8 mouse cellular contexts compared by ENCODE assay signal in genomic region chr7:99351802-99352517, GRCm38 (mm10). TPM values are rescaled to one million over a fixed set of nuclear protein-coding genes. Genes with fewer than 3 reads are reported as not detected.
DNase-seq lines count a peak whose midpoint lies in the region; ATAC-seq and TF ChIP-seq lines count a peak whose summit lies in the region.

No protein-coding gene starts in this region.

- TF ChIP-seq CTCF in testis, adult 2 months (IDR thresholded peaks at IDR 0.05; ENCODE audit: control insufficient read depth, insufficient read depth, insufficient replicate concordance, low read depth, low read length): no peak
- no peak for TF ChIP-seq CTCF in intestine, postnatal 0 days (IDR thresholded peaks at IDR 0.05; ENCODE audit: low read depth)
- TF ChIP-seq CTCF in lung, adult 2 months (IDR thresholded peaks at IDR 0.05; ENCODE audit: insufficient read depth, low read length): no peak

- no peak for TF ChIP-seq POLR2A in testis, adult 2 months (IDR thresholded peaks at IDR 0.05; ENCODE audit: control insufficient read depth, low read depth, low read length)
- peak; percentile 45; the same call in 1 of the 2 replicates for TF ChIP-seq POLR2A in lung, adult 2 months (IDR thresholded peaks at IDR 0.05; ENCODE audit: borderline replicate concordance, extremely low read depth, low read depth, low read length)

- no peaks in the 10 kb centered on the region for H3K9me3 ChIP-seq in intestine, postnatal 0 days (ENCODE audit: control insufficient read depth)

- ATAC-seq in granulocyte monocyte progenitor cell, adult 5-6 weeks (replicated peaks; ENCODE audit: poor library complexity, severe bottlenecking): peak; percentile 66
- ATAC-seq in intestine, postnatal 0 days: no peak
- no peak for ATAC-seq in activated CD4-positive, CD25-positive, alpha-beta regulatory T cell, adult 4 months

- no peaks in the 10 kb centered on the region for H3K36me3 ChIP-seq in testis, adult 2 months (ENCODE audit: control insufficient read depth, insufficient read depth, low read length)
- peaks cover 19% of the 10 kb centered on the region for H3K36me3 ChIP-seq in intestine, postnatal 0 days (ENCODE audit: control insufficient read depth, insufficient read depth)

- peak overlapping the region; percentile 75 for H3K4me2 ChIP-seq in intestine, postnatal 0 days (replicated peaks; ENCODE audit: low read depth)

- H3K9ac ChIP-seq in intestine, postnatal 0 days (ENCODE audit: low read depth, low read length): peak overlapping the region; percentile 67

- peak overlapping the region; percentile 60 for H3K27ac ChIP-seq in testis, adult 2 months (ENCODE audit: control insufficient read depth, insufficient read depth, low read depth, low read length)
- peak overlapping the region; percentile 82 for H3K27ac ChIP-seq in intestine, postnatal 0 days (ENCODE audit: low read depth, low read length)

- DNase-seq in testis, postnatal 10 days (ENCODE audit: low spot score): no peak
- DNase-seq in lung, adult 2 months: peak; percentile 59
- peak; percentile 78 for DNase-seq in retina, embryonic 14.5 days (ENCODE audit: low spot score)
- no peak for DNase-seq in urinary bladder, postnatal 10 days (ENCODE audit: low spot score)

- H3K27me3 ChIP-seq in testis, adult 2 months (ENCODE audit: control insufficient read depth, insufficient read depth, low read length): no peaks in the 10 kb centered on the region; the same call in 1 of the 2 replicates
- H3K27me3 ChIP-seq in intestine, postnatal 0 days (replicated peaks; ENCODE audit: control insufficient read depth, insufficient read depth, low read length): no peaks in the 10 kb centered on the region

- H3K4me3 ChIP-seq in testis, adult 2 months (ENCODE audit: control insufficient read depth, low read depth, low read length): peak overlapping the region; percentile 85
- H3K4me3 ChIP-seq in intestine, postnatal 0 days (ENCODE audit: low read depth, low read length): peak overlapping the region; percentile 55
- H3K4me3 ChIP-seq in lung, adult 2 months (replicated peaks; ENCODE audit: extremely low read depth, low read depth, low read length): peak overlapping the region; percentile 95

- WGBS in intestine, postnatal 0 days: 22% methylated on average over 18 of the region's 18 CpGs
- 7% methylated on average over 18 of the region's 18 CpGs for WGBS in lung, adult 2 months

- H3K4me1 ChIP-seq in testis, adult 2 months (ENCODE audit: control insufficient read depth, insufficient read depth, low read length): peaks cover 17% of the 10 kb centered on the region
- H3K4me1 ChIP-seq in intestine, postnatal 0 days (replicated peaks; ENCODE audit: control insufficient read depth, insufficient read depth, low read length): peaks cover 12% of the 10 kb centered on the region
- peaks cover 30% of the 10 kb centered on the region for H3K4me1 ChIP-seq in lung, adult 2 months (ENCODE audit: control insufficient read depth, insufficient read depth, low read length)

RNA-seq across cellular contexts. Expression of gene Serpinh1, which starts 1.1 kb away (rescaled TPM):
- 17.8 and 18.8 TPM in 2 replicates for polyA plus RNA-seq in testis, adult 2 months (2012; rRNA removed)
- 0.80 TPM in 1 of 2 replicates, not detected in the other for total RNA-seq in granulocyte monocyte progenitor cell, adult 5-6 weeks (2014; fragmentation: Nextera tagmentation)
- total RNA-seq in granulocyte monocyte progenitor cell, adult 5-6 weeks (2017): not detected in 2 replicates
- polyA plus RNA-seq in intestine, postnatal 0 days (2015; fragmentation: Nextera tagmentation; extraction: Ambion mirVana): 199 and 204 TPM in 2 replicates
- 364 and 388 TPM in 2 replicates for polyA plus RNA-seq in lung, adult 2 months (2012; rRNA removed)
- polyA plus RNA-seq in activated CD4-positive, CD25-positive, alpha-beta regulatory T cell, adult 4 months (2017; shearing (Covaris generic)): not detected

RNA-seq across cellular contexts. Expression of gene Gdpd5, which starts 29.3 kb away (rescaled TPM):
- polyA plus RNA-seq in testis, adult 2 months (2012; rRNA removed): 9.9 and 11.1 TPM in 2 replicates
- not detected in 2 replicates for total RNA-seq in granulocyte monocyte progenitor cell, adult 5-6 weeks (2014; fragmentation: Nextera tagmentation)
- 0.56 TPM in 1 of 2 replicates, not detected in the other for total RNA-seq in granulocyte monocyte progenitor cell, adult 5-6 weeks (2017)
- 15.7 and 16.9 TPM in 2 replicates for polyA plus RNA-seq in intestine, postnatal 0 days (2015; fragmentation: Nextera tagmentation; extraction: Ambion mirVana)
- polyA plus RNA-seq in lung, adult 2 months (2012; rRNA removed): 26.5 and 27.2 TPM in 2 replicates
- 10 to 100 TPM in 1 of 2 experiments, 1 to 10 TPM in 1; 9.7 to 14.7 TPM for polyA plus RNA-seq in activated CD4-positive, CD25-positive, alpha-beta regulatory T cell, adult 4 months (2017; shearing (Covaris generic))

Comparison
In these comparisons a context has a peak if more than half of its experiments do, and no peak if none do; other contexts are left out.
1. DNase-seq: peak in lung, adult 2 months (single experiment) and retina, embryonic 14.5 days (single experiment); none in testis, postnatal 10 days (single experiment) and urinary bladder, postnatal 10 days (single experiment).
2. RNA of gene Serpinh1, which starts 1.1 kb away (polyA plus RNA-seq): 364 to 388 TPM in lung, adult 2 months, 199 to 204 TPM in intestine, postnatal 0 days and 17.8 to 18.8 TPM in testis, adult 2 months; not detected in activated CD4-positive, CD25-positive, alpha-beta regulatory T cell, adult 4 months; every median in the first group is over 10 times any median in the second.
3. Peak in every context shown above with its lines, with median percentiles within 50 percentile points of each other: H3K4me3 ChIP-seq.